Mouse (Mus musculus) forebrain, embryonic 14.5 days (tissue): ENCODE measurements at regions not wholly inside any gene's neighbourhood (a gene's known extent, or its start where the extent isn't known, plus 50 kb on each side); places are given as distances from the start of the nearest gene placed in this dataset.
A peak's percentile ranks its signal among the peaks of the same experiment; 100 is the strongest.

Experiments
- ATAC-seq: fragments of 200-750 bp; cut with Nextera tagmentation; 2 replicates; pipeline ENCODE4 v1.8.0; 2017; ENCODE audit warnings: mild to moderate bottlenecking, moderate library complexity
- DNase-seq: peaks from one replicate; pipeline ENCODE4 v3.0.0-alpha.2; 2015; ENCODE audit warnings: low spot score
- H3K27ac ChIP-seq: fragments of 300-500 bp; sonication (generic); 2 replicates; pipeline ENCODE4 v1.5.1; 2014; ENCODE audit warnings: low read depth, mild to moderate bottlenecking, control low read depth, low read length, moderate library complexity
- H3K27me3 ChIP-seq: fragments of 300-500 bp; sonication (generic); replicated peaks from 2 replicates; pipeline ENCODE4 v1.6.1; 2014; ENCODE audit warnings: low read length, control low read depth, mixed read lengths; ENCODE audit not compliant: control insufficient read depth, insufficient read depth
- H3K36me3 ChIP-seq: fragments of 300-500 bp; sonication (generic); 2 replicates; pipeline ENCODE4 v1.6.1; 2014; ENCODE audit warnings: low read length, control low read depth; ENCODE audit not compliant: control insufficient read depth, insufficient read depth
- H3K4me1 ChIP-seq: fragments of 300-500 bp; sonication (generic); 2 replicates; pipeline ENCODE4 v1.6.1; 2014; ENCODE audit warnings: antibody characterized with exemption, low read length, control low read depth; ENCODE audit not compliant: control insufficient read depth, insufficient read depth
- H3K4me2 ChIP-seq: fragments of 300-500 bp; sonication (generic); 2 replicates; pipeline ENCODE4 v1.6.1; 2014; ENCODE audit warnings: mild to moderate bottlenecking, control low read depth, low read length
- H3K4me3 ChIP-seq: fragments of 300-500 bp; sonication (generic); 2 replicates; pipeline ENCODE4 v1.5.1; 2014; ENCODE audit warnings: low read depth, low read length, control low read depth
- H3K9ac ChIP-seq: fragments of 300-500 bp; sonication (generic); 2 replicates; pipeline ENCODE4 v1.6.1; 2014; ENCODE audit warnings: mild to moderate bottlenecking, low read length, control low read depth, moderate library complexity
- H3K9me3 ChIP-seq: fragments of 300-500 bp; sonication (generic); replicated peaks from 2 replicates; pipeline ENCODE4 v1.6.1; 2016; ENCODE audit warnings: low read length, control low read depth, mixed read lengths; ENCODE audit not compliant: control insufficient read depth
- WGBS: fragments of 180-500 bp; shearing (Covaris S2); extraction: QIAGEN DNeasy Blood & Tissue Kit; methylation state at CpG from one replicate; pipeline ENCODE4 v1.1.7; 2014; 5-methylcytosine and 5-hydroxymethylcytosine counted together

GRCm38 (mm10) chr6:26033392-26033791, 224.3 kb upstream of the Pot1a start:
- no peak for ATAC-seq
- 72% methylated on average over 2 of the region's 2 CpGs for WGBS
- H3K9ac ChIP-seq, result no peak overlapping the region
- no peaks in the 10 kb centered on the region for H3K36me3 ChIP-seq
- no peak overlapping the region for H3K4me2 ChIP-seq
- no peaks in the 10 kb centered on the region for H3K4me1 ChIP-seq
- no peak for DNase-seq
- no peak overlapping the region for H3K27ac ChIP-seq
- no peak overlapping the region for H3K4me3 ChIP-seq
- H3K9me3 ChIP-seq, result no peaks in the 10 kb centered on the region
- no peaks in the 10 kb centered on the region for H3K27me3 ChIP-seq

GRCm38 (mm10) chr6:26015388-26015787, 206.3 kb upstream of the Pot1a start:
- Histone ChIP-seq H3K4me1 (no peaks in the 10 kb centered on the region), H3K4me2 (no peak overlapping the region), H3K27me3 (no peaks in the 10 kb centered on the region), H3K4me3 (no peak overlapping the region), H3K36me3 (no peaks in the 10 kb centered on the region), H3K27ac (no peak overlapping the region), H3K9me3 (no peaks in the 10 kb centered on the region), H3K9ac (no peak overlapping the region)
- 91% methylated on average over 6 of the region's 6 CpGs for WGBS
- ATAC-seq (no peak), DNase-seq (no peak)

GRCm38 (mm10) chr6:25994044-25994443, 185.0 kb upstream of the Pot1a start:
- H3K9ac ChIP-seq, result no peak overlapping the region
- H3K4me3 ChIP-seq, result no peak overlapping the region
- H3K4me2 ChIP-seq, result no peak overlapping the region
- DNase-seq, result peak; percentile 50
- H3K27ac ChIP-seq, result no peak overlapping the region
- peak; percentile 55; the same call in 1 of the 2 replicates for ATAC-seq
- H3K27me3 ChIP-seq, result no peaks in the 10 kb centered on the region
- no peaks in the 10 kb centered on the region for H3K9me3 ChIP-seq
- WGBS, result 77% methylated on average over 1 of the region's 1 CpGs
- H3K4me1 ChIP-seq, result no peaks in the 10 kb centered on the region
- no peaks in the 10 kb centered on the region for H3K36me3 ChIP-seq

- Histone ChIP-seq H3K36me3 (no peaks in the 10 kb centered on the region), H3K4me1 (no peaks in the 10 kb centered on the region), H3K9ac (no peak overlapping the region), H3K4me3 (no peak overlapping the region), H3K27ac (no peak overlapping the region), H3K27me3 (no peaks in the 10 kb centered on the region), H3K4me2 (no peak overlapping the region), H3K9me3 (no peaks in the 10 kb centered on the region)
- DNase-seq, result no peak
- ATAC-seq, result no peak
- WGBS, result 80% methylated on average over 4 of the region's 4 CpGs
Observed at GRCm38 (mm10) chr6:25978171-25978847, 169.3 kb upstream of the Pot1a start.

- no peak for ATAC-seq
- Histone ChIP-seq H3K36me3 (no peaks in the 10 kb centered on the region), H3K4me3 (no peak overlapping the region), H3K9me3 (no peaks in the 10 kb centered on the region), H3K27me3 (no peaks in the 10 kb centered on the region), H3K9ac (no peak overlapping the region), H3K27ac (no peak overlapping the region), H3K4me2 (no peak overlapping the region), H3K4me1 (no peaks in the 10 kb centered on the region)
- 81% methylated on average over 3 of the region's 3 CpGs for WGBS
- no peak for DNase-seq
Observed at GRCm38 (mm10) chr6:25965452-25965851, 156.4 kb upstream of the Pot1a start.

- Histone ChIP-seq H3K9me3 (no peaks in the 10 kb centered on the region), H3K4me3 (no peak overlapping the region), H3K4me2 (no peak overlapping the region), H3K27me3 (no peaks in the 10 kb centered on the region), H3K27ac (no peak overlapping the region), H3K9ac (no peak overlapping the region), H3K36me3 (no peaks in the 10 kb centered on the region), H3K4me1 (no peaks in the 10 kb centered on the region)
- no peak for ATAC-seq
- no peak for DNase-seq
- 95% methylated on average over 10 of the region's 10 CpGs for WGBS
Observed at GRCm38 (mm10) chr6:25931148-25931553, 122.1 kb upstream of the Pot1a start.

GRCm38 (mm10) chr6:25917852-25918465, 108.9 kb upstream of the Pot1a start:
- DNase-seq (peak; percentile 49), ATAC-seq (peak; percentile 46; the same call in 1 of the 2 replicates)
- H3K4me1 ChIP-seq, result no peaks in the 10 kb centered on the region
- H3K4me2 ChIP-seq, result no peak overlapping the region
- no peaks in the 10 kb centered on the region for H3K9me3 ChIP-seq
- no peaks in the 10 kb centered on the region for H3K27me3 ChIP-seq
- no peak overlapping the region for H3K9ac ChIP-seq
- no peak overlapping the region for H3K27ac ChIP-seq
- WGBS, result 46% methylated on average over 5 of the region's 5 CpGs
- H3K4me3 ChIP-seq, result no peak overlapping the region
- no peaks in the 10 kb centered on the region for H3K36me3 ChIP-seq

- 96% methylated on average over 2 of the region's 2 CpGs for WGBS
- Histone ChIP-seq H3K9ac (no peak overlapping the region), H3K4me2 (no peak overlapping the region), H3K27ac (no peak overlapping the region), H3K27me3 (no peaks in the 10 kb centered on the region), H3K4me3 (no peak overlapping the region), H3K9me3 (no peaks in the 10 kb centered on the region), H3K36me3 (no peaks in the 10 kb centered on the region), H3K4me1 (no peaks in the 10 kb centered on the region)
- ATAC-seq (no peak), DNase-seq (no peak)
Observed at GRCm38 (mm10) chr6:25914122-25914521, 105.1 kb upstream of the Pot1a start.

- DNase-seq (peak; percentile 60), ATAC-seq (no peak)
- H3K27me3 ChIP-seq, result no peaks in the 10 kb centered on the region
- H3K9ac ChIP-seq, result no peak overlapping the region
- no peaks in the 10 kb centered on the region for H3K4me1 ChIP-seq
- H3K4me2 ChIP-seq, result no peak overlapping the region
- H3K27ac ChIP-seq, result no peak overlapping the region
- H3K36me3 ChIP-seq, result no peaks in the 10 kb centered on the region
- H3K9me3 ChIP-seq, result no peaks in the 10 kb centered on the region
- H3K4me3 ChIP-seq, result no peak overlapping the region
Observed at GRCm38 (mm10) chr6:25899944-25900343, 90.9 kb upstream of the Pot1a start.
